Mouse (Mus musculus) natural killer cell, adult 2 months (primary cell): ENCODE data around the gene Ssbp3.

Experiments
- DNase-seq, 2 experiments: peaks; one replicate each; pipeline ENCODE4 v3.0.0; 2022; ENCODE audit warnings: low spot score in 2 of 2

Ssbp3 gene

GRCm38 (mm10) chr4:106985899-106986832 is 75.7 kb downstream of the Ssbp3 start:
- DNase-seq: no peak

GRCm38 (mm10) chr4:106987725-106988364 is 77.3 kb downstream of the Ssbp3 start:
- DNase-seq: peak; percentile 63 to 71

- DNase-seq: no peak
These were observed 78.4 kb downstream of the Ssbp3 start for GRCm38 (mm10) chr4:106988886-106989225.

- DNase-seq: no peak
These were observed 78.9 kb downstream of the Ssbp3 start for GRCm38 (mm10) chr4:106989226-106989983.

- DNase-seq: no peak
These were observed 82.6 kb downstream of the Ssbp3 start for GRCm38 (mm10) chr4:106993053-106993452.

- DNase-seq: no peak
These were observed 83.8 kb downstream of the Ssbp3 start for GRCm38 (mm10) chr4:106994252-106994651.

GRCm38 (mm10) chr4:106995069-106995468 is 84.6 kb downstream of the Ssbp3 start:
- no peak for DNase-seq

GRCm38 (mm10) chr4:106995513-106995912 is 85.0 kb downstream of the Ssbp3 start:
- DNase-seq: no peak

- DNase-seq: no peak
These were observed 86.0 kb downstream of the Ssbp3 start for GRCm38 (mm10) chr4:106996305-106997076.

GRCm38 (mm10) chr4:107001259-107001810 is 90.8 kb downstream of the Ssbp3 start:
- no peak for DNase-seq

- DNase-seq: no peak
These were observed 91.5 kb downstream of the Ssbp3 start for GRCm38 (mm10) chr4:107001916-107002488.

- DNase-seq: no peak
These were observed 92.1 kb downstream of the Ssbp3 start for GRCm38 (mm10) chr4:107002517-107003165.

- DNase-seq: no peak
These were observed 92.7 kb downstream of the Ssbp3 start for GRCm38 (mm10) chr4:107003199-107003598.

- DNase-seq: no peak
These were observed 93.3 kb downstream of the Ssbp3 start for GRCm38 (mm10) chr4:107003786-107004185.

GRCm38 (mm10) chr4:107004346-107004745 is 93.8 kb downstream of the Ssbp3 start:
- no peak for DNase-seq

- DNase-seq: no peak
These were observed 94.7 kb downstream of the Ssbp3 start for GRCm38 (mm10) chr4:107005166-107005565.

- DNase-seq: peak; percentile 65 to 78
These were observed 95.7 kb downstream of the Ssbp3 start for GRCm38 (mm10) chr4:107006229-107006628.

- DNase-seq: no peak
These were observed 96.3 kb downstream of the Ssbp3 start for GRCm38 (mm10) chr4:107006807-107007206.

- DNase-seq: no peak
These were observed 96.9 kb downstream of the Ssbp3 start for GRCm38 (mm10) chr4:107007359-107007758.

GRCm38 (mm10) chr4:107008161-107008560 is 97.7 kb downstream of the Ssbp3 start:
- no peak for DNase-seq
